9 mouse cellular contexts compared by ENCODE assay signal in genomic region chr2:33217425-33217794, GRCm38 (mm10). TPM values are rescaled to one million over a fixed set of nuclear protein-coding genes. Genes with fewer than 3 reads are reported as not detected.
DNase-seq lines count a peak whose midpoint lies in the region; ATAC-seq lines count a peak whose summit lies in the region.
"Had no signal": no experiment of that assay in that cellular context is flagged by ENCODE, and none has a peak within 500 bp of the region (broad histone marks: within the 10 kb centered on the region; RNA-seq: fewer than 3 reads in every experiment).

No protein-coding gene starts in this region.

- no peak for DNase-seq in kidney, adult 18-20 months
- DNase-seq in embryonic facial prominence, embryonic 14.5 days (ENCODE audit: low spot score) = no peak
- no peak for DNase-seq in retina, embryonic 14.5 days (ENCODE audit: low spot score)
- DNase-seq in testis, postnatal 10 days (ENCODE audit: low spot score) = no peak
- DNase-seq in layer of hippocampus, adult 8-10 months (ENCODE audit: low spot score in 2 of 2) = no peak

- no peak for ATAC-seq in kidney, embryonic 15.5 days (replicated peaks; ENCODE audit: low FRiP score)
- ATAC-seq in embryonic facial prominence, embryonic 14.5 days (ENCODE audit: low read depth) = no peak
- ATAC-seq in intestine, embryonic 15.5 days = no peak
- ATAC-seq in stomach, embryonic 14.5 days (ENCODE audit: insufficient number of reproducible peaks, insufficient read depth, low FRiP score, low read depth) = no peak
- ATAC-seq: Patski had no signal

- no peaks in the 10 kb centered on the region for H3K36me3 ChIP-seq in kidney, embryonic 15.5 days
- peaks cover 14% of the 10 kb centered on the region; the same call in 1 of the 2 replicates for H3K36me3 ChIP-seq in embryonic facial prominence, embryonic 14.5 days (ENCODE audit: control insufficient read depth, insufficient read depth, low read length)
- no peaks in the 10 kb centered on the region for H3K36me3 ChIP-seq in intestine, embryonic 15.5 days
- H3K36me3 ChIP-seq in stomach, embryonic 14.5 days (ENCODE audit: control insufficient read depth, insufficient read depth, low read length) = no peaks in the 10 kb centered on the region

- H3K9me3 ChIP-seq in kidney, embryonic 15.5 days (replicated peaks) = no peaks in the 10 kb centered on the region
- H3K9me3 ChIP-seq in embryonic facial prominence, embryonic 14.5 days (ENCODE audit: control insufficient read depth, low read length) = no peaks in the 10 kb centered on the region
- no peaks in the 10 kb centered on the region for H3K9me3 ChIP-seq in intestine, embryonic 15.5 days
- H3K9me3 ChIP-seq in stomach, embryonic 14.5 days (ENCODE audit: control insufficient read depth, low read depth, low read length) = no peaks in the 10 kb centered on the region

- H3K4me2 ChIP-seq in kidney, embryonic 15.5 days = peak overlapping the region; percentile 88
- H3K4me2 ChIP-seq in embryonic facial prominence, embryonic 14.5 days (ENCODE audit: low read depth, low read length) = peak overlapping the region; percentile 86
- H3K4me2 ChIP-seq in intestine, embryonic 15.5 days (replicated peaks) = peak overlapping the region; percentile 78
- peak overlapping the region; percentile 84 for H3K4me2 ChIP-seq in stomach, embryonic 14.5 days (replicated peaks; ENCODE audit: low read depth, low read length)

- WGBS in kidney, embryonic 15.5 days = 47% methylated on average over 3 of the region's 3 CpGs
- WGBS in embryonic facial prominence, embryonic 14.5 days = 42% methylated on average over 3 of the region's 3 CpGs
- 62% methylated on average over 3 of the region's 3 CpGs for WGBS in intestine, embryonic 15.5 days
- WGBS in stomach, embryonic 14.5 days = 49% methylated on average over 3 of the region's 3 CpGs

- H3K27ac ChIP-seq in kidney, embryonic 15.5 days = peak overlapping the region; percentile 95; the same call in 1 of the 2 replicates
- H3K27ac ChIP-seq in embryonic facial prominence, embryonic 14.5 days (replicated peaks; ENCODE audit: low read depth, low read length) = no peak overlapping the region
- no peak overlapping the region for H3K27ac ChIP-seq in intestine, embryonic 15.5 days
- no peak overlapping the region for H3K27ac ChIP-seq in stomach, embryonic 14.5 days (ENCODE audit: low read length)

- H3K9ac ChIP-seq in kidney, embryonic 15.5 days = peak overlapping the region; percentile 68; the same call in 1 of the 2 replicates
- H3K9ac ChIP-seq in embryonic facial prominence, embryonic 14.5 days (ENCODE audit: low read depth, low read length) = peak overlapping the region; percentile 79
- H3K9ac ChIP-seq in intestine, embryonic 15.5 days = peak overlapping the region; percentile 73
- 0 out of 2 replicates have a peak overlapping the region, but pooled peaks have one; percentile 71 for H3K9ac ChIP-seq in stomach, embryonic 14.5 days (replicated peaks; ENCODE audit: low read depth, low read length)

- H3K4me3 ChIP-seq in kidney, embryonic 15.5 days (replicated peaks) = peak overlapping the region; percentile 60
- H3K4me3 ChIP-seq in embryonic facial prominence, embryonic 14.5 days (ENCODE audit: low read depth, low read length) = peak overlapping the region; percentile 59
- peak overlapping the region; percentile 48 for H3K4me3 ChIP-seq in intestine, embryonic 15.5 days (replicated peaks)
- H3K4me3 ChIP-seq in stomach, embryonic 14.5 days (ENCODE audit: low read depth, low read length) = peak overlapping the region; percentile 56

- H3K27me3 ChIP-seq in kidney, embryonic 15.5 days = no peaks in the 10 kb centered on the region
- H3K27me3 ChIP-seq in embryonic facial prominence, embryonic 14.5 days (replicated peaks; ENCODE audit: control insufficient read depth, insufficient read depth, low read length) = no peaks in the 10 kb centered on the region
- H3K27me3 ChIP-seq in intestine, embryonic 15.5 days (replicated peaks) = no peaks in the 10 kb centered on the region
- no peaks in the 10 kb centered on the region for H3K27me3 ChIP-seq in stomach, embryonic 14.5 days (ENCODE audit: control insufficient read depth, insufficient read depth, low read length)
- H3K27me3 ChIP-seq: Patski had no signal

- H3K4me1 ChIP-seq in kidney, embryonic 15.5 days = peaks cover 75% of the 10 kb centered on the region
- peaks cover 25% of the 10 kb centered on the region for H3K4me1 ChIP-seq in embryonic facial prominence, embryonic 14.5 days (ENCODE audit: control insufficient read depth, insufficient read depth, low read length)
- H3K4me1 ChIP-seq in intestine, embryonic 15.5 days (replicated peaks) = peaks cover 48% of the 10 kb centered on the region
- peaks cover 28% of the 10 kb centered on the region; the same call in 1 of the 2 replicates for H3K4me1 ChIP-seq in stomach, embryonic 14.5 days (ENCODE audit: control insufficient read depth, insufficient read depth, low read length)

RNA-seq across cellular contexts. Expression of gene Angptl2, which starts 1.5 kb away (rescaled TPM):
- polyA plus RNA-seq in kidney, embryonic 15.5 days (2015; fragmentation: Nextera tagmentation; extraction: Ambion mirVana) = 35.0 and 40.9 TPM in 2 replicates
- 57.9 and 62.6 TPM in 2 replicates for polyA plus RNA-seq in embryonic facial prominence, embryonic 14.5 days (2014; fragmentation: Nextera tagmentation; extraction: Ambion mirVana)
- 36.8 and 38.5 TPM in 2 replicates for polyA plus RNA-seq in intestine, embryonic 15.5 days (2015; fragmentation: Nextera tagmentation; extraction: Ambion mirVana)
- polyA plus RNA-seq in stomach, embryonic 14.5 days (2014; fragmentation: Nextera tagmentation; extraction: Ambion mirVana) = 39.7 and 45.2 TPM in 2 replicates
- total RNA-seq in layer of hippocampus, adult 8-10 months (2022) = 1 to 10 TPM; 1.5 to 3.7 (median 2.4) TPM
